Mouse (Mus musculus) 3T3-L1 (cell line): ENCODE results near the gene Cep170.
A peak's percentile ranks its signal among the peaks of the same experiment; 100 is the strongest.
"Not testable (repeated sequence)": the region's sequence is repeated elsewhere in the genome, so short reads cannot be mapped to it uniquely, and the experiment has no call there.

ENCODE experiments used
- DNase-seq: peaks from one replicate; pipeline ENCODE4 v3.0.0-alpha.2; 2015; ENCODE audit warnings: low read depth, low spot score

Cep170 gene

DNA sequence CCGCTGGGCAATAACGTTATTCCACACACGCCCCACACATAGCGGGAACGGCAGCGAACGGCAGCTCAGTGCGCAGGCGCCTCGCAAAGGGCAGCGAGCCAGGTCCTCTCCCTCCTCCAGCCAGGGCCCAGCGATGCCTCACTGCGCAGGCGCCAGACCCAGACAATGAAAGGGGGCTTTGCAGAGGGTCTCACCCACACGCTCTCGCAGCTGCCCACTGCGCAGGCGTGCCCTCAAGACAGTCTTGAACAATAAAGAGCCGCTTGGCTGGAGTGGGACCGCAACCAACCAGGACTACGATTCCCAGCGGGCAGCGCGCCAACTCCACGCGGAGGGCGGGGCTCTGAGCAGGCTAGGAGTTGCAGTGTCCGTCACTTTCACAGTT is at the start of gene Cep170:
Gene Cep170 (minus strand): TSS at position 32 of the 385 bp plus-strand sequence.
- peak; percentile 97 for DNase-seq

DNA sequence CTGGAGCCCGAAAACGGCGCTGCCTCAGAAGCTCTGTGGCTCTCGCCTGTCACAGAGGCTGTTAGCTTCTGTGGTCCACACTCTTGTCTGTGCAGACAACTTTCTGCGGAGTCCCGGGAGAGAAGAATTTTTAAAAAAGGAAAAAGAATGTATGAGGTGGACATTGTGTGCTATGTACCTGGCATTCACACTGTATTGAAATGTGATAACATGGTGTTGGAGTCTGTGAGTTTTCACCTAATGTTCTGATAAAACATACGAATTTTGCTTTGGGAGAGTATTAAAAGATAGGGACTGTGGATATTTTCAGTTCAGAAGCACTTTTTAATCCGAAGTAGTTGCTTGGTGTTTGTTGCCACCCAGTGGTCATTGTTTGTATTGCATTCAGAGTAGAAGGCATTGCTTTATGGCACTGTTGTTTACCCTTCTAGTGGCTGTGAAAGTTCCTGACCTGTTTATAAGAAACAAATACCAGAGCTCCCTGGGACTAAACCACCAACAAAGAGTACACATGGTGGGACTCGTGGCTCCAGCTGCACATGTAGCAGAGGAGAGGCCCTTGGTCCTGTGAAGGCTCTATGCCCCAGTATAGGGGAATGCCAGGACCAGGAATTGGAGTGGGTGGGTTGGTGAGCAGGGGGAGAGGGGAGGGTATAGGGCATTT is 48.2 kb upstream of the Cep170 start:
- DNase-seq: peak; percentile 91

DNA sequence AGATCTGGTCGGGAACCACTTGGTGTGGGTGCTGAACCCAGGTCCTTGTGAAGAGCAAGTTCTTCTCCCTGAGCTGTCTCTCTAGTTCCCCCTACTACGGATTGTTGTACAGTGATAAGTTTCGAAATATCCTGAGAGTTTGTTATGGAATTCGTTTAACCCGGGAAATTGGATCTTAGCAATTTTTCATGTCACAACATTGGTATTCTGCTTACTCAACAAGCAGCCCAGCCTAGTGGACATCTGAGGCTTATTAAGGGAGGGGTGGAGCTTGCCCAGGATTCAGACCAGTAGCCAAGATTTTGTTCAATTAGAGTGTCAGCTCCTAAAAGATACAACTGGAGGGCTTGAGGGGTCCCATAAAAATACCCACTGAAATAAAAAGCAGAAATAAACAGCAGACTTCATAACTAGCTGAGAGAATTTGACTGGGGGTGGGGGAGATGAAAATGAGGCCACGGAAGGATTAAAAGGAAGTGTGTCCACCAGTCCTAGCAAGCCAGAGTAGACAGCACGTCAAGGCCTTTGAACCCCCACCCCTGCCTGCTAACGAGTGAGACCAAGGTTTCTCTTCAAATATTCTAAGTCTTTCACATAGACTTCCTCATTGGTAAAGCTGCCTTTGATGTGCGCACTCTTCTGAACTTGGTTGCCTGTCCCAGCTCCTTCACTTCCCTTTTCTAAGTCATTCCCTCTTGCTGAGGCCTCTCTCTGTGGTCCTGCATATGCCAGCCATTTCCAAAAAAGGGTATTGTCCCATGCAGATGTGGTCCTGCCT is 39.1 kb upstream of the Cep170 start:
- DNase-seq: peak; percentile 61

DNA sequence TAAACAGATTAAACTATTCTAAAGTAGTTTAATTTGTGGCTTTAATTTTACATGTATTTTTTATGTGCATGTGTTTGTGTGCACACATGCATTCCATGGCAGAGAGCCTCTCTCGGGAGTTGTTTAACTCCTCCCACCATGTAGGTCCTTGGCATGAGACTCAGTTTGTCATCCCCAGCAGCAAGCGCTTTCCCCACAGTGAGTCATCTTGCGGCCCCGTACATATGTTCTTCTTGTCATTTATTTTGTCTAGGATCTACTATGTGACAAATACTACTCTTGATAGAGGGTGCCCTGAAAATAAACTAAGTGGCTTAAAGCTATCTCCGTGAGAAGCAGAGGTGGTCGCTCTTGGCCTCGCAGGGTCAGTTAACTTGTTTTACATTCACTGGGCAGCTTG is 37.5 kb upstream of the Cep170 start:
- peak; percentile 68 for DNase-seq

DNA sequence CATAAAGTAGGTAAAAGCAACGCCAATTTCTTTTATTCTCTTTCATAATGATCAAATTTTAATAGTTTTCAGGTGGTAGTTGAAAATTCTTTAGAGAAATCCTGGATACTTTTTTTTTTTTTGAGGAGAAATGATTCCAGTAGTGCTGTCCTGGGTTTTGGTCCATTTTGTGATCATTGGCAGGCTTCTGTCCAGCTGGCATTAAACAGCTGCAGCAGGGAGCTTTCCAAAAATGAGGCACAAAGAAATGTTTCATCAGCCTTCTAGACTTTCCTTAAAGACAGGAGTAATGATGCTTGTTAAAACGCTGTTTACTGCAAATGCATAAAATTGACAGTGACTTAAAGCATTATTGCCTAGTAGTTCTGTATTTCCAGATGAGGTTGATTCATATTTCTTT is 35.5 kb upstream of the Cep170 start:
- DNase-seq: no peak

DNA sequence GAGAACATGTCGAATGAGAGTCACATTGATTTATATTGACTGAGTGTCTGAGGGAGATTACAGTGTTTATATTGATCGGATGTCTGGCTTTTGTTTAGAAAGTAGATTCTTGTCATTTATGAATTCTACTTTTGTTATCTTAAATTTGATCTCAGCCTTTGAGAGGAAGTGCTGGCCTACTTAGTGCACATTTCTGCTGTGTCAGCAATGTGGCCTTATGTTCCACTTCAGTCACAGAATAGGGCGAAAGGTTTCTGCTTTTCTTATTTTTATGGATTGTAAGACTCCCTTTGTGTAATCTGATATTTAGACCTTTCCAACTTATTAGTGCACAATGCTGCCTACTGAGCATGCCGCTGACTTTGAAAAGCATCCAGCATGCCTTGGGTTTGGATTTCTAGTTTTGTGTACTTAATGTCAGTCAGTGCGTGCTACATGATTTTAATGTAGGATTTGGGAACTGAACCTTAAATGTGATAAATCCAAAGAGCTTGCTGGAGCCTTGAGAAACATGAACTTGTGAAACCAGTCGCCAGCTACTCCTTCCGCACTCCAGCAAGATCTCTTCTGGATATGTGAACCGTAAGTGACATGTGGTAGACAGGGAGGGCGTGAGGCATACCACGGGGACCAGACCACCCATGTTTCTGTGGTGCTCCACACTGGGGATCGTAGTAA is 34.9 kb upstream of the Cep170 start:
- DNase-seq: no peak

GRCm38 (mm10) chr1:176847118-176847859 is 33.4 kb upstream of the Cep170 start:
- peak; percentile 39 for DNase-seq

GRCm38 (mm10) chr1:176845082-176845977 is 31.5 kb upstream of the Cep170 start:
- DNase-seq: no peak

DNA sequence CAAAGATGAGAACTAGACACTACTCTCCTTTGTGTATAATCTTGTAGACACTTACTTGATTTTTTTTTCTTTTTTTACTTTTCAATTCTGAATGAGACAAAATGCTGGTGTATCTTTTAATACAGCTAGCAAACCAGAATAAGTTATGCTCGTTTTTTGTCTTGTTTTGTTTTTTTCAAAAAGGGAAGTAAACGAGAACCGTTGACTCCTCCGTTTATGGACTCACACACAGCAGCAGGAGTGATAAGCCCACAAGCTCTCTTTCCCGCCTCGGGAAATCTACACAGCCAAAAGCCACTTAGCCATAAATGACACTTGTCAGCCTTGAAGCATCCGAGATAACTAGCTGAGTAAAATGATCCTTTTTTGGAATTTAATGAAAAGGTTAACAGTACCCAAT is 22.7 kb upstream of the Cep170 start:
- DNase-seq: not testable (repeated sequence)

GRCm38 (mm10) chr1:176835501-176836294 is 21.8 kb upstream of the Cep170 start:
- DNase-seq: no peak

DNA sequence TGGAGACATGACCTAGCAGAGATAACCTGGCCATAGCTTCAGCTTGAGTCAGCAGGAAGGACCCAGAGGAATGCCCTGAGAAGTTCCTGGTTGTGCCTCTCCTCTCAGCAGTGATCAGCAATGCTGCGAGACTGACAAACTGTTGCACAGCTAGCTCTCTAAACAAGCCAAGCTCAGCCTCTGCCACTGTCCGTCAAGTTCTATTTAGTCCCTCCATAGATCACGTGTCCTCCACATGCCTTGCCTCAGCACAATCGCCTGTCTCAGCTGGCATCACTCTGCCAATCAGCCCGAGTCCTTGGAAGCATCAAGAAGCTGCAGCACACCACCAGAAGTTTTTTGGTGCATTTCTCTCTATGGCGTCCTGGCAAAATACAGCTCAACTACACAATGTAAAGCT is 21.0 kb upstream of the Cep170 start:
- peak; percentile 43 for DNase-seq

- DNase-seq: peak; percentile 64
These were observed 20.1 kb upstream of the Cep170 start for GRCm38 (mm10) chr1:176833948-176834347.

DNA sequence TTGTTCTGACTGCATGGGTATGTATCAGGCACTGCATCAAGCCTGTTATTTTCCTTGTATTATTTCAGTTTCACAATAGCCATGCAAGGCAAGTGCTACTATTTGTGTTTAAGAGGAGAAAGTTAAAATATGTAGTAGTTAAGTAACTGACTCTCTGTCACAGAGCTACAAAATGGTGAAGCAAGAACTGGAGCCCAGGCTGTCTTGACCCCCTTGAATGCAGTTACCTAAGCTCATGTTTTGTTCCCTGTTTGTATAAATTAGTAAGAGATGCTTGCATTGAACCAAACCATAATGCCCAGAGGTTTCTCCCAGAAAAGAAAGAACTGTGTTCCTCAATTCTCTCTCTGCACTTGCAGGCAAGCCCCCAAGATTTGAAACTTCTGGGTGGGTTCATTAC is 19.4 kb upstream of the Cep170 start:
- DNase-seq: no peak

GRCm38 (mm10) chr1:176832607-176833006 is 18.7 kb upstream of the Cep170 start:
- peak; percentile 62 for DNase-seq

GRCm38 (mm10) chr1:176832071-176832470 is 18.2 kb upstream of the Cep170 start:
- no peak for DNase-seq

DNA sequence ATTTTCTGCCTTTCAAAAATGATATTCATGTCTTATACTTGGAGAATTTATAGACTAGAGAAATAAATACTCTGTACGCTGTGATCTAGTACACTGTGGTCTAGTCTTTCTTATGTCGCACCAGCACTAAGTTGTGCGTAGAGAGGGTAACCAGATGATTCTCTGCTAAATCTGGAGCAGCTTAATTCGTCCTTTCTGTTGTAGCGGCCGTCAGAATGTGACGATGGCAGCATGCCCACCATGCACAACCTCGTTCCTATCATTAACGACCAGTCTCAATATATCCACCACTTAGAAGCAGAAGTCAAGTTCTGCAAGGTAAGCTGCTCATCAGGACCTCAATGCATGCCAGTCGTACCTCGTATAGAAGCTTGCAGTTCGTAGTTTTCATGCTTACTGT is 14.8 kb upstream of the Cep170 start:
- no peak for DNase-seq

GRCm38 (mm10) chr1:176827945-176828485 is 14.1 kb upstream of the Cep170 start:
- DNase-seq: no peak

- peak; percentile 91 for DNase-seq
These were observed 13.5 kb upstream of the Cep170 start for GRCm38 (mm10) chr1:176827365-176827764.

GRCm38 (mm10) chr1:176826931-176827330 is 13.1 kb upstream of the Cep170 start:
- DNase-seq: no peak

DNA sequence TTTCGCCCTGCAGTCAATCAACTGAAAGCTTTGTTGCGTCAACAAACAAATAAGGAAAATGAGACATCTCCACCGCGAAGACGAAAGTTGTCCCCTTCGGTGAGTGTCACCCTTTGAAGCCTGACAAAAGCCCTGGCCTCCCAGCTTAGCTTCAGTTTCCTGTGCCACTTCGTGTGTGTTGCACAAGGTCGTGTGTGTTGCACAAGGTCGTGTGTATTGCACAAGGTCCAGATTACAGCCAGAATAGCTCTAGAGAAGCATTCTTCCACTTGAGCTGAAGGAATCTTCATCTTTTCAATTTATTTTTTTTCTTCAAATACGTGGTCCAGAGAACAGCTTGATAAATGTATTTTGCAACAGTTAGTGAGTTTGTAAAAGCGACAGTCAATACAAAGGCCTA is 12.3 kb upstream of the Cep170 start:
- no peak for DNase-seq
